Mouse (Mus musculus) stomach, embryonic 15.5 days (tissue): ENCODE data around the gene Rnf39. TPM values are rescaled to one million over a fixed set of nuclear protein-coding genes. Genes with fewer than 3 reads are reported as not detected.

Experiments used
- ATAC-seq: fragments of 200-750 bp; cut with Nextera tagmentation; 2 replicates; pipeline ENCODE4 v1.8.0; 2017; ENCODE audit warnings: low read depth, moderate number of reproducible peaks, moderate TSS enrichment; ENCODE audit not compliant: insufficient read depth, low FRiP score
- H3K27ac ChIP-seq: fragments of 300-500 bp; sonication (generic); 2 replicates; pipeline ENCODE4 v1.5.1; 2015; ENCODE audit warnings: mild to moderate bottlenecking, inconsistent platforms
- H3K27me3 ChIP-seq: fragments of 300-500 bp; sonication (generic); replicated peaks from 2 replicates; pipeline ENCODE4 v1.6.1; 2015; ENCODE audit warnings: inconsistent platforms
- H3K36me3 ChIP-seq: fragments of 300-500 bp; sonication (generic); 2 replicates; pipeline ENCODE4 v1.6.1; 2015; ENCODE audit warnings: inconsistent platforms
- H3K4me1 ChIP-seq: fragments of 300-500 bp; sonication (generic); 2 replicates; pipeline ENCODE4 v1.6.1; 2015; ENCODE audit warnings: inconsistent platforms
- H3K4me2 ChIP-seq: fragments of 300-500 bp; sonication (generic); 2 replicates; pipeline ENCODE4 v1.6.1; 2015; ENCODE audit warnings: mild to moderate bottlenecking, inconsistent platforms
- H3K4me3 ChIP-seq: fragments of 300-500 bp; sonication (generic); replicated peaks from 2 replicates; pipeline ENCODE4 v1.5.1; 2015; ENCODE audit warnings: inconsistent platforms
- H3K9ac ChIP-seq: fragments of 300-500 bp; sonication (generic); 2 replicates; pipeline ENCODE4 v1.6.1; 2015; ENCODE audit warnings: inconsistent platforms
- H3K9me3 ChIP-seq: fragments of 300-500 bp; sonication (generic); 2 replicates; pipeline ENCODE4 v1.6.1; 2016; ENCODE audit warnings: inconsistent platforms
- WGBS: fragments of 180-500 bp; shearing (Covaris S2); methylation state at CpG from one replicate; pipeline ENCODE4 v1.1.7; 2015; 5-methylcytosine and 5-hydroxymethylcytosine counted together
- polyA plus RNA-seq: library from polyadenylated mRNA; unstranded; fragments of >200 nt; fragmentation: Nextera tagmentation; extraction: Ambion mirVana; gene quantifications from 2 replicates; pipeline ENCODE4 v1.2.1, GENCODE M21; 2015

The Rnf39 gene
- polyA plus RNA-seq, 1 experiment from 2014 or later, result 2.4 TPM

- Histone ChIP-seq H3K4me2 (no peak overlapping the region), H3K27me3 (no peaks in the 10 kb centered on the region), H3K9me3 (no peaks in the 10 kb centered on the region), H3K4me1 (no peaks in the 10 kb centered on the region), H3K9ac (no peak overlapping the region), H3K27ac (no peak overlapping the region), H3K36me3 (no peaks in the 10 kb centered on the region), H3K4me3 (no peak overlapping the region)
- no peak for ATAC-seq
- 6% methylated on average over 2 of the region's 2 CpGs for WGBS
These were observed 28.6 kb upstream of the Rnf39 start for GRCm38 (mm10) chr17:36914108-36914507.

- H3K4me2 ChIP-seq, result no peak overlapping the region
- no peaks in the 10 kb centered on the region for H3K4me1 ChIP-seq
- H3K4me3 ChIP-seq, result no peak overlapping the region
- no peak for ATAC-seq
- no peak overlapping the region for H3K27ac ChIP-seq
- H3K9me3 ChIP-seq, result no peaks in the 10 kb centered on the region
- no peak overlapping the region for H3K9ac ChIP-seq
- no peaks in the 10 kb centered on the region for H3K36me3 ChIP-seq
- no peaks in the 10 kb centered on the region for H3K27me3 ChIP-seq
- WGBS, result 17% methylated on average over 9 of the region's 9 CpGs
These were observed 27.6 kb upstream of the Rnf39 start for GRCm38 (mm10) chr17:36915076-36915475.

- Histone ChIP-seq H3K4me1 (no peaks in the 10 kb centered on the region), H3K9me3 (no peaks in the 10 kb centered on the region), H3K27me3 (no peaks in the 10 kb centered on the region), H3K9ac (no peak overlapping the region), H3K4me3 (no peak overlapping the region), H3K36me3 (no peaks in the 10 kb centered on the region), H3K4me2 (no peak overlapping the region), H3K27ac (no peak overlapping the region)
- whole genome bisulfite sequencing, result 38% methylated on average over 15 of the region's 15 CpGs
- ATAC-seq, result peak; percentile 39; the same call in 1 of the 2 replicates
These were observed 22.5 kb upstream of the Rnf39 start for GRCm38 (mm10) chr17:36920239-36920638.

- WGBS, result 74% methylated on average over 4 of the region's 4 CpGs
These were observed 20.0 kb upstream of the Rnf39 start for GRCm38 (mm10) chr17:36922715-36923114.

GRCm38 (mm10) chr17:36923491-36923890 lies 19.2 kb upstream of the Rnf39 start:
- no peaks in the 10 kb centered on the region for H3K4me1 ChIP-seq
- no peaks in the 10 kb centered on the region for H3K27me3 ChIP-seq
- no peaks in the 10 kb centered on the region for H3K36me3 ChIP-seq
- 57% methylated on average over 4 of the region's 4 CpGs for WGBS
- H3K27ac ChIP-seq, result no peak overlapping the region
- no peak overlapping the region for H3K4me3 ChIP-seq
- ATAC-seq, result no peak
- no peak overlapping the region for H3K4me2 ChIP-seq
- H3K9ac ChIP-seq, result no peak overlapping the region
- no peaks in the 10 kb centered on the region for H3K9me3 ChIP-seq

More at GRCm38 (mm10) chr17:36922715-36923114, 20.0 kb upstream of the Rnf39 start:
- no peak for ATAC-seq
- no peaks in the 10 kb centered on the region for H3K4me1 ChIP-seq
- H3K4me2 ChIP-seq, result no peak overlapping the region
- H3K9ac ChIP-seq, result no peak overlapping the region
- no peaks in the 10 kb centered on the region for H3K36me3 ChIP-seq
- no peak overlapping the region for H3K4me3 ChIP-seq
- no peaks in the 10 kb centered on the region for H3K27me3 ChIP-seq
- H3K27ac ChIP-seq, result no peak overlapping the region
- H3K9me3 ChIP-seq, result no peaks in the 10 kb centered on the region

- ATAC-seq, result no peak
- no peaks in the 10 kb centered on the region for H3K9me3 ChIP-seq
- H3K27me3 ChIP-seq, result no peaks in the 10 kb centered on the region
- no peaks in the 10 kb centered on the region for H3K4me1 ChIP-seq
- no peak overlapping the region for H3K4me3 ChIP-seq
- no peak overlapping the region for H3K4me2 ChIP-seq
- H3K36me3 ChIP-seq, result no peaks in the 10 kb centered on the region
- H3K9ac ChIP-seq, result no peak overlapping the region
- no peak overlapping the region for H3K27ac ChIP-seq
- 30% methylated on average over 10 of the region's 10 CpGs for WGBS
These were observed 15.1 kb upstream of the Rnf39 start for GRCm38 (mm10) chr17:36927496-36928120.

GRCm38 (mm10) chr17:36929236-36929932 lies 13.3 kb upstream of the Rnf39 start:
- no peak overlapping the region for H3K9ac ChIP-seq
- ATAC-seq, result no peak
- H3K36me3 ChIP-seq, result no peaks in the 10 kb centered on the region
- H3K4me2 ChIP-seq, result no peak overlapping the region
- H3K4me3 ChIP-seq, result no peak overlapping the region
- no peaks in the 10 kb centered on the region for H3K9me3 ChIP-seq
- no peaks in the 10 kb centered on the region for H3K27me3 ChIP-seq
- H3K4me1 ChIP-seq, result no peaks in the 10 kb centered on the region
- 68% methylated on average over 12 of the region's 12 CpGs for WGBS
- H3K27ac ChIP-seq, result no peak overlapping the region

GRCm38 (mm10) chr17:36930233-36930632 lies 12.5 kb upstream of the Rnf39 start:
- Histone ChIP-seq H3K9me3 (no peaks in the 10 kb centered on the region), H3K9ac (no peak overlapping the region), H3K4me3 (no peak overlapping the region), H3K4me1 (no peaks in the 10 kb centered on the region), H3K27me3 (no peaks in the 10 kb centered on the region), H3K36me3 (no peaks in the 10 kb centered on the region), H3K4me2 (no peak overlapping the region), H3K27ac (no peak overlapping the region)
- 56% methylated on average over 6 of the region's 6 CpGs for WGBS
- no peak for ATAC-seq

GRCm38 (mm10) chr17:36931130-36931529 lies 11.6 kb upstream of the Rnf39 start:
- no peak overlapping the region for H3K27ac ChIP-seq
- no peak overlapping the region for H3K4me2 ChIP-seq
- 78% methylated on average over 4 of the region's 4 CpGs for WGBS
- H3K4me1 ChIP-seq, result no peaks in the 10 kb centered on the region
- no peak for ATAC-seq
- H3K36me3 ChIP-seq, result no peaks in the 10 kb centered on the region
- no peak overlapping the region for H3K4me3 ChIP-seq
- no peak overlapping the region for H3K9ac ChIP-seq
- no peaks in the 10 kb centered on the region for H3K27me3 ChIP-seq
- no peaks in the 10 kb centered on the region for H3K9me3 ChIP-seq

- H3K36me3 ChIP-seq, result no peaks in the 10 kb centered on the region
- H3K4me3 ChIP-seq, result no peak overlapping the region
- no peaks in the 10 kb centered on the region for H3K9me3 ChIP-seq
- no peak overlapping the region for H3K27ac ChIP-seq
- no peak overlapping the region for H3K9ac ChIP-seq
- ATAC-seq, result no peak
- H3K4me1 ChIP-seq, result no peaks in the 10 kb centered on the region
- 48% methylated on average over 2 of the region's 2 CpGs for WGBS
- no peaks in the 10 kb centered on the region for H3K27me3 ChIP-seq
- no peak overlapping the region for H3K4me2 ChIP-seq
These were observed 10.9 kb upstream of the Rnf39 start for GRCm38 (mm10) chr17:36931806-36932205.

- WGBS, result 58% methylated on average over 2 of the region's 2 CpGs
- Histone ChIP-seq H3K4me2 (no peak overlapping the region), H3K4me1 (peaks cover 8% of the 10 kb centered on the region), H3K36me3 (no peaks in the 10 kb centered on the region), H3K27ac (no peak overlapping the region), H3K4me3 (no peak overlapping the region), H3K9me3 (no peaks in the 10 kb centered on the region), H3K9ac (no peak overlapping the region), H3K27me3 (peaks cover 25% of the 10 kb centered on the region)
- no peak for ATAC-seq
These were observed 4.7 kb upstream of the Rnf39 start for GRCm38 (mm10) chr17:36938056-36938455.

- Histone ChIP-seq H3K9ac (no peak overlapping the region), H3K9me3 (no peaks in the 10 kb centered on the region), H3K4me1 (peaks cover 13% of the 10 kb centered on the region), H3K27ac (no peak overlapping the region), H3K4me2 (peak overlapping the region; percentile 88), H3K36me3 (no peaks in the 10 kb centered on the region), H3K4me3 (peak overlapping the region; percentile 41), H3K27me3 (peaks cover 42% of the 10 kb centered on the region)
- peak; percentile 41; the same call in 1 of the 2 replicates for ATAC-seq
- WGBS, result 46% methylated on average over 10 of the region's 10 CpGs
These were observed 327 bp upstream of the Rnf39 start for GRCm38 (mm10) chr17:36942391-36942790.
